Mouse (Mus musculus) liver, embryonic 15.5 days (tissue): ENCODE data around the gene Arhgef17. TPM values are rescaled to one million over a fixed set of nuclear protein-coding genes. Genes with fewer than 3 reads are reported as not detected.

Experiments used
- ATAC-seq: fragments of 200-750 bp; cut with Nextera tagmentation; 2 replicates; pipeline ENCODE4 v1.8.0; 2017; ENCODE audit warnings: moderate number of reproducible peaks, mild to moderate bottlenecking, moderate library complexity; ENCODE audit not compliant: insufficient read depth
- H3K27ac ChIP-seq: fragments of 300-500 bp; sonication (generic); replicated peaks from 2 replicates; pipeline ENCODE4 v1.5.1; 2015; ENCODE audit warnings: mild to moderate bottlenecking, inconsistent platforms
- H3K27me3 ChIP-seq: fragments of 300-500 bp; sonication (generic); 2 replicates; pipeline ENCODE4 v1.6.1; 2015; ENCODE audit warnings: mild to moderate bottlenecking, inconsistent platforms
- H3K36me3 ChIP-seq: fragments of 300-500 bp; sonication (generic); replicated peaks from 2 replicates; pipeline ENCODE4 v1.6.1; 2015; ENCODE audit warnings: moderate library complexity, mild to moderate bottlenecking, inconsistent platforms
- H3K4me1 ChIP-seq: fragments of 300-500 bp; sonication (generic); replicated peaks from 2 replicates; pipeline ENCODE4 v1.6.1; 2015; ENCODE audit warnings: inconsistent platforms
- H3K4me2 ChIP-seq: fragments of 300-500 bp; sonication (generic); 2 replicates; pipeline ENCODE4 v1.6.1; 2015; ENCODE audit warnings: moderate library complexity, mild to moderate bottlenecking, inconsistent platforms
- H3K4me3 ChIP-seq: fragments of 300-500 bp; sonication (generic); replicated peaks from 2 replicates; pipeline ENCODE4 v1.5.1; 2015; ENCODE audit warnings: mild to moderate bottlenecking, inconsistent platforms
- H3K9ac ChIP-seq: fragments of 300-500 bp; sonication (generic); 2 replicates; pipeline ENCODE4 v1.6.1; 2015; ENCODE audit warnings: moderate library complexity, mild to moderate bottlenecking, inconsistent platforms
- H3K9me3 ChIP-seq: fragments of 300-500 bp; sonication (generic); replicated peaks from 2 replicates; pipeline ENCODE4 v1.6.1; 2016; ENCODE audit warnings: inconsistent platforms
- WGBS: fragments of 180-500 bp; shearing (Covaris S2); methylation state at CpG from one replicate; pipeline ENCODE4 v1.1.7; 2015; ENCODE audit warnings: mixed read lengths; ENCODE audit not compliant: insufficient replicate concordance; 5-methylcytosine and 5-hydroxymethylcytosine counted together
- microRNA-seq: library from miRNA; unstranded; fragments of <30 nt; microRNA quantifications from one replicate; pipeline ENCODE4, GENCODE M21; 2016
- polyA plus RNA-seq: library from polyadenylated mRNA; unstranded; fragments of >200 nt; fragmentation: Nextera tagmentation; extraction: Ambion mirVana; gene quantifications from 2 replicates; pipeline ENCODE4 v1.2.1, GENCODE M21; 2015

The Arhgef17 gene
- polyA plus RNA-seq, 1 experiment from 2014 or later, result 0.76 TPM

GRCm38 (mm10) chr7:100835168-100835567 lies 96.7 kb downstream of the Arhgef17 start:
- Histone ChIP-seq H3K27me3 (no peaks in the 10 kb centered on the region), H3K27ac (no peak overlapping the region), H3K9ac (no peak overlapping the region), H3K4me1 (peaks cover 49% of the 10 kb centered on the region), H3K9me3 (no peaks in the 10 kb centered on the region), H3K4me2 (no peak overlapping the region), H3K36me3 (0 out of 2 replicates have a peak, but pooled peaks cover 10% of the 10 kb centered on the region), H3K4me3 (no peak overlapping the region)
- ATAC-seq, result no peak
- WGBS, result 80% methylated on average over 7 of the region's 7 CpGs

GRCm38 (mm10) chr7:100833859-100834258 lies 98.0 kb downstream of the Arhgef17 start:
- Histone ChIP-seq H3K4me2 (no peak overlapping the region), H3K9ac (no peak overlapping the region), H3K27me3 (no peaks in the 10 kb centered on the region), H3K9me3 (no peaks in the 10 kb centered on the region), H3K4me3 (no peak overlapping the region), H3K4me1 (peaks cover 37% of the 10 kb centered on the region), H3K36me3 (0 out of 2 replicates have a peak, but pooled peaks cover 10% of the 10 kb centered on the region), H3K27ac (no peak overlapping the region)
- ATAC-seq, result no peak
- WGBS, result 55% methylated on average over 1 of the region's 1 CpGs

- H3K4me3 ChIP-seq, result no peak overlapping the region
- ATAC-seq, result no peak
- H3K4me2 ChIP-seq, result no peak overlapping the region
- H3K27ac ChIP-seq, result no peak overlapping the region
- H3K27me3 ChIP-seq, result no peaks in the 10 kb centered on the region
- H3K9me3 ChIP-seq, result no peaks in the 10 kb centered on the region
- 0 out of 2 replicates have a peak, but pooled peaks cover 2% of the 10 kb centered on the region for H3K36me3 ChIP-seq
- H3K9ac ChIP-seq, result no peak overlapping the region
- WGBS, result 67% methylated on average over 2 of the region's 2 CpGs
- peaks cover 7% of the 10 kb centered on the region for H3K4me1 ChIP-seq
Observed at GRCm38 (mm10) chr7:100828549-100828948, 103.4 kb downstream of the Arhgef17 start.

DNA sequence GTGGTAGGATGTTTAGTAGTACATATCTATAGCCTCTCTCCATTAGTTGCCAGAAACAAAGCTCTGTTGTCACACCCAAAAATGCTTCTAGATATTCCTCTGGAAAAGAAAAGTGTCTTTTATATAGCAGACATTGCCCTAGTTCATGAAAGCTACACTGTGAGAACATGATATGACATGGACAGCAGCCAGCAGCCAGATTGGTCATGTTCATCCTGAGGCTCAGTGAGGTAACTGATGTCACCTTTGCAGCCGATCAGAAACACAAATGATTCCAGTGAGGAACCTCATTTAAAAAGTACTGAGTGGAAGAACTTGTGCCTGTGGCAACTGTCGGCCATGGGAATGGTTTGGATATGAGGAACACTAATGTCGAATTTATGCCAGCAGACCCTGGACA lies 107.2 kb downstream of the Arhgef17 start:
- H3K9me3 ChIP-seq, result no peaks in the 10 kb centered on the region
- H3K4me2 ChIP-seq, result no peak overlapping the region
- 77% methylated on average over 3 of the region's 3 CpGs for WGBS
- H3K4me1 ChIP-seq, result peaks cover 7% of the 10 kb centered on the region
- H3K27ac ChIP-seq, result no peak overlapping the region
- ATAC-seq, result no peak
- no peak overlapping the region for H3K9ac ChIP-seq
- no peaks in the 10 kb centered on the region for H3K27me3 ChIP-seq
- H3K4me3 ChIP-seq, result no peak overlapping the region
- no peaks in the 10 kb centered on the region for H3K36me3 ChIP-seq

Small RNA genes within 50 kb of the gene (microRNA-seq; reads per million reads assigned to microRNA genes)
- gene Mir3102, result 38.1 reads per million, percentile 43 among the genes with 10 or more reads in this experiment

Other genes starting within 250 kb of the Arhgef17 start
- gene Fam168a, start 225.5 kb downstream of the Arhgef17 start, polyA plus RNA-seq, result 5.0 and 5.3 TPM in 2 replicates
- 17.4 and 21.4 TPM in 2 replicates for gene Relt, start 68.7 kb downstream of the Arhgef17 start, polyA plus RNA-seq
- 4.1 and 5.0 TPM in 2 replicates for gene P2ry6, start 42.5 kb upstream of the Arhgef17 start, polyA plus RNA-seq
- gene P2ry2, start 80.8 kb upstream of the Arhgef17 start, polyA plus RNA-seq, result 1.5 and 2.1 TPM in 2 replicates
- gene Fchsd2, start 160.8 kb upstream of the Arhgef17 start, polyA plus RNA-seq, result 4.5 and 4.9 TPM in 2 replicates